Mouse (Mus musculus): ENCODE data around the gene Ephb4.

- TF ChIP-seq CTCF (IDR thresholded peaks at IDR 0.05; ENCODE audit: low read depth, low read length) (no peak), POLR2AphosphoS5 (IDR thresholded peaks at IDR 0.05; ENCODE audit: insufficient replicate concordance, low read depth, low read length) (no peak), GATA1 (IDR thresholded peaks at IDR 0.05; ENCODE audit: borderline replicate concordance, low read length) (no peak)
Observed at GRCm38 (mm10) chr5:137343869-137344268, 6.0 kb upstream of the Ephb4 start.

Measured in G1E (cell line).